Mouse (Mus musculus): ENCODE measurements around the gene Abcg3. TPM values are rescaled to one million over a fixed set of nuclear protein-coding genes. Genes with fewer than 3 reads are reported as not detected.
"Not testable (repeated sequence)": the region's sequence is repeated elsewhere in the genome, so short reads cannot be mapped to it uniquely, and the experiment has no call there.

Gene Abcg3
- total RNA-seq (2014; fragmentation: Nextera tagmentation) (0.52 and 0.69 TPM in 2 replicates), total RNA-seq (2017) (0.56 TPM in 1 of 2 replicates, not detected in the other)

GRCm38 (mm10) chr5:104982535-104982934 is at the start of gene Abcg3:
Abcg3 (minus strand) TSS chr5:104982718.
- peak; percentile 26; the same call in 1 of the 2 replicates for ATAC-seq (replicated peaks; ENCODE audit: low FRiP score, low TSS enrichment, poor library complexity, severe bottlenecking)

- ATAC-seq (replicated peaks; ENCODE audit: low FRiP score, low TSS enrichment, poor library complexity, severe bottlenecking) = no peak
Measured at GRCm38 (mm10) chr5:105012551-105012950, 30.0 kb upstream of the Abcg3 start.

- no peak for ATAC-seq (replicated peaks; ENCODE audit: low FRiP score, low TSS enrichment, poor library complexity, severe bottlenecking)
Measured at GRCm38 (mm10) chr5:105011570-105011969, 29.1 kb upstream of the Abcg3 start.

- no peak for ATAC-seq (replicated peaks; ENCODE audit: low FRiP score, low TSS enrichment, poor library complexity, severe bottlenecking)
Measured at GRCm38 (mm10) chr5:105010376-105010775, 27.9 kb upstream of the Abcg3 start.

GRCm38 (mm10) chr5:104989411-104989810 is 6.9 kb upstream of the Abcg3 start:
- ATAC-seq (replicated peaks; ENCODE audit: low FRiP score, low TSS enrichment, poor library complexity, severe bottlenecking) = no peak

- ATAC-seq (replicated peaks; ENCODE audit: low FRiP score, low TSS enrichment, poor library complexity, severe bottlenecking) = no peak
Measured at GRCm38 (mm10) chr5:104988000-104988399, 5.5 kb upstream of the Abcg3 start.

GRCm38 (mm10) chr5:104986706-104987105 is 4.2 kb upstream of the Abcg3 start:
- ATAC-seq (replicated peaks; ENCODE audit: low FRiP score, low TSS enrichment, poor library complexity, severe bottlenecking) = no peak

GRCm38 (mm10) chr5:104979040-104979513 is 3.4 kb downstream of the Abcg3 start:
- ATAC-seq (replicated peaks; ENCODE audit: low FRiP score, low TSS enrichment, poor library complexity, severe bottlenecking) = no peak

GRCm38 (mm10) chr5:104958141-104958793 is 24.3 kb downstream of the Abcg3 start:
- ATAC-seq (replicated peaks; ENCODE audit: low FRiP score, low TSS enrichment, poor library complexity, severe bottlenecking) = no peak

GRCm38 (mm10) chr5:104955208-104955607 is 27.3 kb downstream of the Abcg3 start:
- no peak for ATAC-seq (replicated peaks; ENCODE audit: low FRiP score, low TSS enrichment, poor library complexity, severe bottlenecking)

- no peak for ATAC-seq (replicated peaks; ENCODE audit: low FRiP score, low TSS enrichment, poor library complexity, severe bottlenecking)
Measured at GRCm38 (mm10) chr5:104946951-104947350, 35.6 kb downstream of the Abcg3 start.

- no peak for ATAC-seq (replicated peaks; ENCODE audit: low FRiP score, low TSS enrichment, poor library complexity, severe bottlenecking)
Measured at GRCm38 (mm10) chr5:104934148-104934547, 48.4 kb downstream of the Abcg3 start.

GRCm38 (mm10) chr5:104906556-104906955 is 76.0 kb downstream of the Abcg3 start:
- not testable (repeated sequence) for ATAC-seq (replicated peaks; ENCODE audit: low FRiP score, low TSS enrichment, poor library complexity, severe bottlenecking)

Other genes starting within 250 kb of the Abcg3 start
- gene Zfp951, start 122.6 kb downstream of the Abcg3 start, total RNA-seq (2014; fragmentation: Nextera tagmentation) = 6.9 TPM in 2 replicates
- gene Zfp951, start 122.6 kb downstream of the Abcg3 start, total RNA-seq (2017) = 2.4 and 7.7 TPM in 2 replicates
- 2.0 and 5.0 TPM in 2 replicates for gene Gbp9, start 156.8 kb upstream of the Abcg3 start, total RNA-seq (2014; fragmentation: Nextera tagmentation)
- gene Gbp9, start 156.8 kb upstream of the Abcg3 start, total RNA-seq (2017) = 1.2 TPM in 1 of 2 replicates, not detected in the other
- 0.76 and 1.6 TPM in 2 replicates for gene Gbp8, start 156.8 kb upstream of the Abcg3 start, total RNA-seq (2014; fragmentation: Nextera tagmentation)
- gene Gbp8, start 156.8 kb upstream of the Abcg3 start, total RNA-seq (2017) = not detected in 2 replicates
- gene Gbp4, start 156.9 kb upstream of the Abcg3 start, total RNA-seq (2014; fragmentation: Nextera tagmentation) = 2.8 and 5.0 TPM in 2 replicates
- 1.3 TPM in 1 of 2 replicates, not detected in the other for gene Gbp4, start 156.9 kb upstream of the Abcg3 start, total RNA-seq (2017)